Mouse (Mus musculus) stomach, embryonic 16.5 days (tissue): ENCODE measurements around the gene Egln2. TPM values are rescaled to one million over a fixed set of nuclear protein-coding genes. Genes with fewer than 3 reads are reported as not detected.

ENCODE experiments used
- ATAC-seq: fragments of 200-750 bp; cut with Nextera tagmentation; 2 replicates; pipeline ENCODE4 v1.8.0; 2017; ENCODE audit warnings: moderate number of reproducible peaks, moderate TSS enrichment; ENCODE audit not compliant: insufficient read depth, low FRiP score
- H3K27ac ChIP-seq: fragments of 300-500 bp; sonication (generic); 2 replicates; pipeline ENCODE4 v1.5.1; 2014; ENCODE audit warnings: low read length
- H3K27me3 ChIP-seq: fragments of 300-500 bp; sonication (generic); 2 replicates; pipeline ENCODE4 v1.6.1; 2014; ENCODE audit warnings: low read length, control low read depth, mixed read lengths; ENCODE audit not compliant: control insufficient read depth, insufficient read depth
- H3K36me3 ChIP-seq: fragments of 300-500 bp; sonication (generic); 2 replicates; pipeline ENCODE4 v1.6.1; 2014; ENCODE audit warnings: low read length; ENCODE audit not compliant: control insufficient read depth, insufficient read depth
- H3K4me1 ChIP-seq: fragments of 300-500 bp; sonication (generic); 2 replicates; pipeline ENCODE4 v1.6.1; 2014; ENCODE audit warnings: low read length, control low read depth, mixed read lengths; ENCODE audit not compliant: control insufficient read depth, insufficient read depth
- H3K4me2 ChIP-seq: fragments of 300-500 bp; sonication (generic); 2 replicates; pipeline ENCODE4 v1.6.1; 2014; ENCODE audit warnings: low read depth, low read length, mixed read lengths
- H3K4me3 ChIP-seq: fragments of 300-500 bp; sonication (generic); replicated peaks from 2 replicates; pipeline ENCODE4 v1.5.1; 2014; ENCODE audit warnings: mild to moderate bottlenecking, low read length
- H3K9ac ChIP-seq: fragments of 300-500 bp; sonication (generic); 2 replicates; pipeline ENCODE4 v1.6.1; 2014; ENCODE audit warnings: low read length
- H3K9me3 ChIP-seq: fragments of 300-500 bp; sonication (generic); replicated peaks from 2 replicates; pipeline ENCODE4 v1.6.1; 2016; ENCODE audit warnings: low read length, control low read depth; ENCODE audit not compliant: control insufficient read depth
- WGBS: fragments of 180-500 bp; shearing (Covaris S2); extraction: QIAGEN DNeasy Blood & Tissue Kit; methylation state at CpG from one replicate; pipeline ENCODE4 v1.1.7; 2014; 5-methylcytosine and 5-hydroxymethylcytosine counted together
- polyA plus RNA-seq: library from polyadenylated mRNA; unstranded; fragments of >200 nt; fragmentation: Nextera tagmentation; extraction: Ambion mirVana; gene quantifications from 2 replicates; pipeline ENCODE4 v1.2.1, GENCODE M21; 2015

Gene Egln2
- polyA plus RNA-seq, 1 experiment from 2014 or later = 56.3 TPM

GRCm38 (mm10) chr7:27179217-27179918 is 12.8 kb upstream of the Egln2 start:
- Histone ChIP-seq H3K4me3 (peak overlapping the region; percentile 91), H3K4me2 (peak overlapping the region; percentile 58), H3K27ac (peak overlapping the region; percentile 97), H3K4me1 (peaks cover 11% of the 10 kb centered on the region), H3K9ac (peak overlapping the region; percentile 65), H3K36me3 (peaks cover 3% of the 10 kb centered on the region), H3K9me3 (no peaks in the 10 kb centered on the region), H3K27me3 (no peaks in the 10 kb centered on the region)
- WGBS = 42% methylated on average over 16 of the region's 16 CpGs
- no peak for ATAC-seq

DNA sequence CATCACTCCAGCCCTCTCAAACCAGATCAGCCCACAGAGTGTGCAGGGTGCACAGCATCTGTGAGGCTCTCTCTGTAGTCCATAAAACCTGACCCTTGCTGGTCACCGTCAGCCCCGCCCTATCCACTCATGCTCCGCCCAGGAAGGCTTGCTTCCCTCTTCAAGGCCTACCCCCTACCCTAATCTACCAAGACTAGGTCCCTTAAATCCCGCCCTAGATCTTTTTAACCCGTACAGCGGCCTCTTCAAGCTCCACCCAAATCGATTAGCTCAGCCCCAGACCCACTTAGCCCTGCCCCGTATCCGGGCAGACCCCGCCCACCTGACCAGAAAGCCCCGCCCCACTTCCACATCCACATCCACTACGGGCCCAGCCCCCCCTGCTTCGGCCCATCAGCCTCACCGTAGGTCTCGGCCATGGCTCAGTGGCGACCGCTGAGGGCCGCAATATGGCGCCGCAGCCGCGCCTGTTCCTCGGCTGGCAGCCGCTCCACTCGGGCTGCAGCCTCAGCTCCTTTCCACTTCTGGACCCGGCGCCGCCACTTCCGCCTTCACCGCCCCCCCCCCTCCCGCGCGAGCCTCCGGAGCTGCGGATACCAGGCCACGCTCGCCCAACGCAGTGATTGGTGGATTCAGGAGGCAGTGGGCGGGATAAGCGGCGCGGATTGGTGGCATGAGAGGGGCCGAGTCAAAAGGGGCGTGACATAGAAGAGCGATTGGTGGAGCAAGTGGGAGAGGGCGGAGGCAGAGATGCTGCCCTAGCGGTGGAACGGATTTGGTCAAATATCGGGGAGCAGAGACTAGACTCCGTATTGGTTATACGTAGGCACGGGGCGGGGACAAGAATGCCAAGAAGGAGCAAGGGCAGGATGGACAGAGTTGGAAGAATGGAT is 12.0 kb upstream of the Egln2 start, which contains the start of gene Rab4b:
Gene Rab4b (minus strand): TSS at position 573 of the 893 bp plus-strand sequence.
- WGBS = under 1% methylated on average over 53 of the region's 53 CpGs
- peaks cover 3% of the 10 kb centered on the region for H3K36me3 ChIP-seq
- ATAC-seq = peak; percentile 98
- peak within 1 kb of the TSS; percentile 97 for H3K27ac ChIP-seq
- no peaks in the 10 kb centered on the region for H3K9me3 ChIP-seq
- peak within 1 kb of the TSS; percentile 63 for H3K4me2 ChIP-seq
- H3K4me3 ChIP-seq = peak within 1 kb of the TSS; percentile 91
- no peaks in the 10 kb centered on the region for H3K27me3 ChIP-seq
- H3K4me1 ChIP-seq = peaks cover 11% of the 10 kb centered on the region
- H3K9ac ChIP-seq = peak within 1 kb of the TSS; percentile 85

DNA sequence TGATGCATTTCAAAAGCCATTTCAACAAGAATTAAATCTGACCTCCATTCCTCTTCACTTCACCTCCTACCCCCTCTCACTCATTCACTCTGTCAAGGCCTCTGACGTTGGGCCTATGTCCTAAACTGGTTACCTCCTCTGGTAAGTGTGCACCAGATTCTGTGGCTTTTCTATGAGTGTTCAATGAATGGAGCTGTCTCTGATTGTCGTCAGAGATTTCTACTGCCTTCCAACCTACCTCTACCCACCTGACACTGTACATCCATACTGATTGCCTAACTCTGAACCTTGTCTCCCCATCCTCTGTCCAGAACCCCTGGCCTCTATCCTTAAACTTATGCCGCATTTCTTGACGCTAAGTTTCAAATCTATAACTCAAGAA is 11.3 kb upstream of the Egln2 start:
- H3K4me2 ChIP-seq = peak overlapping the region; percentile 63
- WGBS = 14% methylated on average over 4 of the region's 4 CpGs
- H3K4me1 ChIP-seq = peaks cover 11% of the 10 kb centered on the region
- no peaks in the 10 kb centered on the region for H3K27me3 ChIP-seq
- peak overlapping the region; percentile 97 for H3K27ac ChIP-seq
- ATAC-seq = no peak
- H3K36me3 ChIP-seq = peaks cover 3% of the 10 kb centered on the region; the same call in 1 of the 2 replicates
- no peaks in the 10 kb centered on the region for H3K9me3 ChIP-seq
- H3K4me3 ChIP-seq = peak overlapping the region; percentile 91
- H3K9ac ChIP-seq = peak overlapping the region; percentile 85

GRCm38 (mm10) chr7:27174896-27175295 is 8.3 kb upstream of the Egln2 start:
- Histone ChIP-seq H3K27ac (no peak overlapping the region), H3K36me3 (peaks cover 12% of the 10 kb centered on the region), H3K4me1 (peaks cover 11% of the 10 kb centered on the region), H3K9ac (no peak overlapping the region), H3K4me3 (no peak overlapping the region), H3K9me3 (no peaks in the 10 kb centered on the region), H3K27me3 (no peaks in the 10 kb centered on the region), H3K4me2 (no peak overlapping the region)
- no peak for ATAC-seq
- WGBS = 91% methylated on average over 7 of the region's 7 CpGs

GRCm38 (mm10) chr7:27174496-27174895 is 7.9 kb upstream of the Egln2 start:
- H3K4me1 ChIP-seq = peaks cover 7% of the 10 kb centered on the region
- H3K9ac ChIP-seq = no peak overlapping the region
- WGBS = 94% methylated on average over 15 of the region's 15 CpGs
- no peak overlapping the region for H3K4me3 ChIP-seq
- peaks cover 12% of the 10 kb centered on the region for H3K36me3 ChIP-seq
- no peaks in the 10 kb centered on the region for H3K27me3 ChIP-seq
- H3K27ac ChIP-seq = no peak overlapping the region
- ATAC-seq = no peak
- H3K4me2 ChIP-seq = no peak overlapping the region
- H3K9me3 ChIP-seq = no peaks in the 10 kb centered on the region

DNA sequence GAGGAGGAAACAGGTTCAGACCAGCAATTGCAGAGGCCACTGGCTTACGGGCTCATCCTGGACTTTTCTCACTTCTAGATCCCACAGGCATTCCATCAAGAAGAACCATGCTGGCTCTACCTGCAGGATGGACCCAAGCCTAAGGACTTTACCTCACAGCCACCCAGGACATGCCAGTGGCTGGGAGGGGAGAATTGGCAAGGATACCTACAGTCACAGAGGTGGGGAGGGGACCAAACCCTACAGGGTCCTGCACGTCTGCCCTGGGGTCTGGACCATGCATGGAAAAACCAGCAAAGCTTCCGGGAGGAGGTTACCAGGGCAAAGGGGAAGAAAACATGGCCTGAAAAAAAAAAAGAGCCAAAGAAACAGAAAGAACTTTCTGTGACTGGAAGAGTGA is 4.4 kb upstream of the Egln2 start:
- Histone ChIP-seq H3K36me3 (peaks cover 12% of the 10 kb centered on the region), H3K9ac (no peak overlapping the region), H3K27me3 (no peaks in the 10 kb centered on the region)

DNA sequence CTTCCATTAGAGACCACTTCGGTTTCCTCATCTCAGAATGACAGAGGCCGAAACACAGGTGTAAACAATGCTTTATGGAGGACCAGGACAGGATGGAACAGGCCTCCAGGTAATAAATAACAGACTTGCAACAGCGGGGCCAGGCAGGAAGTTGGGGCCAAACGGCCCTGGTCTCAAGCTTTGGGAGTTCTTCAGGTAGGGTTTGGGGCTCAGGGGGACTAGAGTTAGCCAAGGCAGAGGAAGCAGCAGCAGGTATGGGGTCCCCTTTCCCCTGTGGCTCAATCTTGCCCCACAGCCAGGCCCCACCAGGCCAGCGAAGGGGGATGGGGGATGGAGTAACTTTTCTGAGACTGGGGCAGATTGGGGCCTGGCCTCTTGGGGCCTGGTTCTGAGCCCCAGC is 1.8 kb upstream of the Egln2 start:
- Histone ChIP-seq H3K9me3 (no peaks in the 10 kb centered on the region), H3K4me1 (peaks cover 31% of the 10 kb centered on the region), H3K4me3 (no peak overlapping the region), H3K9ac (no peak overlapping the region), H3K36me3 (peaks cover 19% of the 10 kb centered on the region), H3K27ac (no peak overlapping the region), H3K27me3 (no peaks in the 10 kb centered on the region), H3K4me2 (no peak overlapping the region)
- 85% methylated on average over 5 of the region's 5 CpGs for WGBS
- ATAC-seq = no peak

More for the DNA sequence above, 4.4 kb upstream of the Egln2 start:
- Histone ChIP-seq H3K4me3 (no peak overlapping the region), H3K27ac (no peak overlapping the region), H3K9me3 (no peaks in the 10 kb centered on the region), H3K4me2 (no peak overlapping the region), H3K4me1 (peaks cover 8% of the 10 kb centered on the region; the same call in 1 of the 2 replicates)
- WGBS = 92% methylated on average over 3 of the region's 3 CpGs
- no peak for ATAC-seq

- 72% methylated on average over 11 of the region's 11 CpGs for WGBS
- H3K4me3 ChIP-seq = peak overlapping the region; percentile 80
- no peak for ATAC-seq
Observed at GRCm38 (mm10) chr7:27167475-27168094, 983 bp upstream of the Egln2 start.

More at GRCm38 (mm10) chr7:27167475-27168094, 983 bp upstream of the Egln2 start:
- Histone ChIP-seq H3K9me3 (no peaks in the 10 kb centered on the region), H3K4me2 (peak overlapping the region; percentile 73), H3K36me3 (peaks cover 15% of the 10 kb centered on the region; the same call in 1 of the 2 replicates), H3K27ac (peak overlapping the region; percentile 98), H3K4me1 (peaks cover 39% of the 10 kb centered on the region), H3K27me3 (no peaks in the 10 kb centered on the region), H3K9ac (peak overlapping the region; percentile 94)
